Mouse (Mus musculus) liver, postnatal 0 days (tissue): ENCODE results near the gene Churc1.

Experiments
- CTCF ChIP-seq: sonication (generic); IDR thresholded peaks from 2 replicates; pipeline ENCODE4 v1.5.1; 2016; ENCODE audit warnings: antibody characterized with exemption, low read depth
- EP300 ChIP-seq: IDR thresholded peaks from 2 replicates; pipeline ENCODE4 v1.6.1; 2016; ENCODE audit warnings: antibody characterized with exemption, low read depth, mild to moderate bottlenecking

DNA sequence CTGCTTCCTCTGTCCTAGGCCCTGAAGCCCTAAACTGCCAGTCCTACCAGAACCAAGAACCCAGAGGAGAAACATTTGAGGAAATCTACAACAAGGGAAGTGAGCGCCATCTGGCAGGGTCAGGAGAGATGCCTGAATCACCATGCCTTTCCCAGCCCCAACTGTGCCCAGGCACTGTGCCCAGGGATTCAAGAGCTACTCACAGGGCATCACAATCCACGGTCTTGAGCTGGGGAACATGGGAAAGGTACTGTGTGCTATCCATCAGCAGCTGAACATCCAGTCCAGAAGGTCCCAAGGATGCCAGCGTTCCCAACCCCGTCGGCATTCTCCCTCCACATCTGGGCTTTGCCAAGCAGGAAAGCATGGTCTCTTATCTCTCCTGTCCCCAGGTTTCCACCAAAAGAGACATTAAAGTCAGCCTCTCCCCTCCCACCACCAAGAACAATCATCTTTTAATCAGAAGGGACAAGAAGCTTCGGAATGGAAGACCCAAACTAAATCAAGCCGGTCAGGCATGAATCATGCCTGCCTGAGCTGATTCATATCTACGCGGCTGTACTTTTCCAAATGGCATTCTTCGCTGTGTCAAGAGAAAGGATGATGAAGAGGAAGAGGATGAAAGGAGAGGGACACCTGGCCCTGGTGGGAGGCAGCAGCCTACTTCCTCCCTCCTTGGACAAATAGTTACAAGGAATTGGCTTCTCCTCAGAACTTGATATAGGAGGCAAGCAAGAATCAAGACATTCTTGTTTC is 39.9 kb downstream of the Churc1 start:
- TF ChIP-seq CTCF (no peak), EP300 (no peak)
